Mouse (Mus musculus) effector memory CD4-positive, alpha-beta T cell, adult 7 months (primary cell): ENCODE measurements around the gene Gimap9. TPM values are rescaled to one million over a fixed set of nuclear protein-coding genes. Genes with fewer than 3 reads are reported as not detected.

Source experiments
- polyA plus RNA-seq: library from polyadenylated mRNA; unstranded; fragments of 100-300 nt; shearing (Covaris generic); gene quantifications from one replicate; pipeline ENCODE4 v1.2.1, GENCODE M21; 2017

The Gimap9 gene
- polyA plus RNA-seq, result 227 TPM

GRCm38 (mm10) chr6:48675931-48676859 lies at the start of gene Gimap9:
Gene Gimap9 (plus strand): TSS chr6:48676129.

DNA sequence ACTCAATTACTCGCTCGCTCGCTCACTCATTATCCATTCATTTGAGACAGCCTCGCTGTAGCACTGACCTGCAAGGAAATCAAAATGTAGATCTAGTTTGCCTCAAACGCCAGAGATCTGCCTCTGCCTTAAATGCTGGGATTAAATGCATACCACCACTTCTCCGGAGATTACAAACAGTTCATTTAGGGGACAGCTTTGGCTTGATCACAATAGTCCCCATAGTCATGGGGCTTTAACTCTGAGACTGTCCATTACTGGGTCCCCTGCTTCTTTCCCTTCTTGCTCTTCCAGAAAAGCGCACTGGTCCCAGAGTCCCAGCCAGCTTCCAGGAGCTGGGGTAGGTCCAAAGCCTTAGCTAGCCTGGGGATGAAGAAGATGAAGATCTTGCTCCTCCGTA lies 49.5 kb upstream of the Gimap9 start, which contains the start of gene AI854703:
TSS of gene AI854703 (plus strand) at position 301 of the 400 bp plus-strand sequence.

DNA sequence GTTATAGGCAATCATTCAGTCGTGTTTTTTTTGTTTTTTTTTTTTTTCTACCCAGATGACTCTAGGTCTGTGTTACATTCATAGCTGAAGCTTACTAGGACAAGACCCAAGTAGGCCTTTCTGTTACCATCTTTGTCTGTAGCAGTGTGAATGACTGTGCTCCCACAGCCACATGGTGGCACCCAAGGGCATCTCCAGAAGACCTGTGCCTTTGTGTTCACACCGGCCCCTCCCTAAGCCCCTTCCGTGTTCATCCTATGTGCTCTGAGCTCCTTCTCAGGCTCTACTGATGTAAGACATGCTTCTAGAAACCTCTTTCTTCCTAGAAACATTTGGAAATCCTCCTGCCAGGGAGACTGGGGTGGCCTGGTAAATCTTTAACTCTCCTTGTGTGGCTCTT lies 28.9 kb upstream of the Gimap9 start, which contains the start of gene Gimap8:
TSS of gene Gimap8 (plus strand) at position 240 of the 400 bp plus-strand sequence.

GRCm38 (mm10) chr6:48684319-48684718 lies 8.4 kb downstream of the Gimap9 start, which contains the start of gene Gimap4:
Gene Gimap4 (plus strand): TSS chr6:48684549.

GRCm38 (mm10) chr6:48718455-48718854 lies 42.5 kb downstream of the Gimap9 start, which contains the start of the genes Gm28053 and Gimap7:
Gene Gm28053 (plus strand): TSS chr6:48718607.
Gene Gimap7 (plus strand): TSS chr6:48718621.

Other genes starting within 250 kb of the Gimap9 start
- gene Zfp467, start 230.3 kb upstream of the Gimap9 start, polyA plus RNA-seq, result 4.8 TPM
- 0.05 TPM for gene Sspo, start 227.9 kb upstream of the Gimap9 start, polyA plus RNA-seq
- gene Atp6v0e2, start 138.5 kb upstream of the Gimap9 start, polyA plus RNA-seq, result not detected
- 10.0 TPM for gene Lrrc61, start 121.3 kb upstream of the Gimap9 start, polyA plus RNA-seq
- gene Rarres2, start 103.3 kb upstream of the Gimap9 start, polyA plus RNA-seq, result not detected
- not detected for gene Gm45021, start 86.5 kb upstream of the Gimap9 start, polyA plus RNA-seq
- gene Repin1, start 82.2 kb upstream of the Gimap9 start, polyA plus RNA-seq, result 7.4 TPM
- not detected for gene Gm44965, start 82.2 kb upstream of the Gimap9 start, polyA plus RNA-seq
- gene Zfp775, start 74.1 kb upstream of the Gimap9 start, polyA plus RNA-seq, result 5.4 TPM
- gene AI854703, start 49.4 kb upstream of the Gimap9 start, polyA plus RNA-seq, result 2.3 TPM
- 153 TPM for gene Gimap8, start 28.9 kb upstream of the Gimap9 start, polyA plus RNA-seq
- 1,382 TPM for gene Gimap4, start 8.4 kb downstream of the Gimap9 start, polyA plus RNA-seq
- gene Gimap6, start 32.1 kb downstream of the Gimap9 start, polyA plus RNA-seq, result 1,646 TPM
- gene Gm28053, start 42.5 kb downstream of the Gimap9 start, polyA plus RNA-seq, result 21.6 TPM
- gene Gimap7, start 42.5 kb downstream of the Gimap9 start, polyA plus RNA-seq, result 295 TPM
- gene Gimap1, start 62.9 kb downstream of the Gimap9 start, polyA plus RNA-seq, result 413 TPM
- gene Gimap5, start 70.1 kb downstream of the Gimap9 start, polyA plus RNA-seq, result 201 TPM
- 1,655 TPM for gene Gimap3, start 94.7 kb downstream of the Gimap9 start, polyA plus RNA-seq
- 9.4 TPM for gene Tmem176a, start 164.8 kb downstream of the Gimap9 start, polyA plus RNA-seq
- 14.1 TPM for gene Tmem176b, start 165.4 kb downstream of the Gimap9 start, polyA plus RNA-seq
- not detected for gene Aoc1, start 196.8 kb downstream of the Gimap9 start, polyA plus RNA-seq